Mouse (Mus musculus) forebrain, embryonic 10.5 days (tissue): ENCODE results near the gene Zfp646. TPM values are rescaled to one million over a fixed set of nuclear protein-coding genes. Genes with fewer than 3 reads are reported as not detected.

ENCODE experiments used
- DNase-seq: peaks from one replicate; pipeline ENCODE4 v3.0.0-alpha.2; 2017; ENCODE audit warnings: low spot score; ENCODE audit errors: extremely low spot score
- H3K27ac ChIP-seq: fragments of 300-500 bp; sonication (generic); 2 replicates; pipeline ENCODE4 v1.5.1; 2016; ENCODE audit warnings: mild to moderate bottlenecking
- H3K27me3 ChIP-seq: fragments of 300-500 bp; sonication (generic); 2 replicates; pipeline ENCODE4 v1.6.1; 2016; ENCODE audit warnings: mild to moderate bottlenecking; ENCODE audit not compliant: poor library complexity, severe bottlenecking
- H3K36me3 ChIP-seq: fragments of 300-500 bp; sonication (generic); replicated peaks from 2 replicates; pipeline ENCODE4 v1.6.1; 2016; ENCODE audit warnings: mild to moderate bottlenecking, moderate library complexity
- H3K4me1 ChIP-seq: fragments of 300-500 bp; sonication (generic); 2 replicates; pipeline ENCODE4 v1.6.1; 2016
- H3K4me3 ChIP-seq: fragments of 300-500 bp; sonication (generic); 2 replicates; pipeline ENCODE4 v1.5.1; 2016; ENCODE audit warnings: mild to moderate bottlenecking, moderate library complexity
- H3K9me3 ChIP-seq: fragments of 300-500 bp; sonication (generic); 2 replicates; pipeline ENCODE4 v1.6.1; 2016; ENCODE audit warnings: mild to moderate bottlenecking, moderate library complexity
- WGBS: fragments of 180-500 bp; shearing (Covaris S2); methylation state at CpG from one replicate; pipeline ENCODE4 v1.1.7; 2016; 5-methylcytosine and 5-hydroxymethylcytosine counted together
- polyA plus RNA-seq: library from polyadenylated mRNA; unstranded; fragments of >200 nt; fragmentation: Nextera tagmentation; extraction: Ambion mirVana; gene quantifications from 2 replicates; pipeline ENCODE4 v1.2.1, GENCODE M21; 2016

The Zfp646 gene
- polyA plus RNA-seq, 1 experiment from 2014 or later: 18.6 TPM

GRCm38 (mm10) chr7:127929923-127930322 is 53.9 kb downstream of the Zfp646 start, which contains the start of gene Prss8:
TSS of gene Prss8 (minus strand) at chr7:127930104.
- WGBS: 10% methylated on average over 6 of the region's 6 CpGs
- Histone ChIP-seq H3K36me3 (peaks cover 28% of the 10 kb centered on the region), H3K4me1 (peaks cover 61% of the 10 kb centered on the region), H3K9me3 (no peaks in the 10 kb centered on the region), H3K27me3 (peaks cover 32% of the 10 kb centered on the region), H3K27ac (peak within 1 kb of the TSS; percentile 62), H3K4me3 (peak within 1 kb of the TSS; percentile 42)
- no peak for DNase-seq

GRCm38 (mm10) chr7:127930636-127931035 is 54.6 kb downstream of the Zfp646 start:
- DNase-seq: no peak
- Histone ChIP-seq H3K9me3 (no peaks in the 10 kb centered on the region), H3K27me3 (peaks cover 32% of the 10 kb centered on the region), H3K4me3 (no peak overlapping the region), H3K4me1 (peaks cover 65% of the 10 kb centered on the region), H3K27ac (no peak overlapping the region), H3K36me3 (peaks cover 21% of the 10 kb centered on the region)
- WGBS: 87% methylated on average over 5 of the region's 5 CpGs

- WGBS: 29% methylated on average over 13 of the region's 13 CpGs
- H3K4me1 ChIP-seq: peaks cover 74% of the 10 kb centered on the region
- peaks cover 37% of the 10 kb centered on the region for H3K27me3 ChIP-seq
- H3K9me3 ChIP-seq: no peaks in the 10 kb centered on the region
- peak overlapping the region; percentile 68 for H3K27ac ChIP-seq
- H3K36me3 ChIP-seq: peaks cover 12% of the 10 kb centered on the region
- H3K4me3 ChIP-seq: no peak overlapping the region
- no peak for DNase-seq
Measured at GRCm38 (mm10) chr7:127931351-127932135, 55.5 kb downstream of the Zfp646 start.

- H3K27ac ChIP-seq: peak overlapping the region; percentile 68
- peaks cover 39% of the 10 kb centered on the region for H3K27me3 ChIP-seq
- peaks cover 74% of the 10 kb centered on the region for H3K4me1 ChIP-seq
Measured at GRCm38 (mm10) chr7:127932273-127933031, 56.4 kb downstream of the Zfp646 start.

DNA sequence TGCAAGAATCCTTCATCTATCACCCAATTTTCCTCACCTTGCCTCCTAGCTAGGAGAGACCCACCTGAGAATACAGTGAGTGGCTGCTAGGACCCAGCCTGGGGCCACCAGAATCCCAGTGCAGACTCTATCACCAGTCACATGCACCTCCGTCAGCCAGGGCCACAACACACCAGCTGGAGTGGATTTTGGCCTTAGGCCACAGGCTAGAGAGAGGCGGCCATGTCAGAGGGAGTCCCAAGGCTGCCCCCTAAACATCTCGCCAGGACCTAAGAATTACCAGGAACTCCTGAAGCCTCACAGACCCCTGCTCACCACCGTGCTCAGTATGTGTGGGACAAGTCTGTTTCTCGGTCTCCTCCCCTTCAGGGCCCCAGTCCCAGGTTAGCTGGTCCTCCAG is 58.1 kb downstream of the Zfp646 start:
- Histone ChIP-seq H3K9me3 (no peaks in the 10 kb centered on the region), H3K27ac (peak overlapping the region; percentile 89; the same call in 1 of the 2 replicates), H3K4me1 (peaks cover 65% of the 10 kb centered on the region), H3K4me3 (0 out of 2 replicates have a peak overlapping the region, but pooled peaks have one; percentile 93), H3K36me3 (no peaks in the 10 kb centered on the region), H3K27me3 (peaks cover 25% of the 10 kb centered on the region)
- WGBS: 85% methylated on average over 5 of the region's 5 CpGs
- no peak for DNase-seq

More at GRCm38 (mm10) chr7:127932273-127933031, 56.4 kb downstream of the Zfp646 start:
- peak; percentile 36 for DNase-seq
- WGBS: 9% methylated on average over 13 of the region's 13 CpGs
- Histone ChIP-seq H3K36me3 (peaks cover 6% of the 10 kb centered on the region; the same call in 1 of the 2 replicates), H3K9me3 (no peaks in the 10 kb centered on the region), H3K4me3 (no peak overlapping the region; the same call in 1 of the 2 replicates)

DNA sequence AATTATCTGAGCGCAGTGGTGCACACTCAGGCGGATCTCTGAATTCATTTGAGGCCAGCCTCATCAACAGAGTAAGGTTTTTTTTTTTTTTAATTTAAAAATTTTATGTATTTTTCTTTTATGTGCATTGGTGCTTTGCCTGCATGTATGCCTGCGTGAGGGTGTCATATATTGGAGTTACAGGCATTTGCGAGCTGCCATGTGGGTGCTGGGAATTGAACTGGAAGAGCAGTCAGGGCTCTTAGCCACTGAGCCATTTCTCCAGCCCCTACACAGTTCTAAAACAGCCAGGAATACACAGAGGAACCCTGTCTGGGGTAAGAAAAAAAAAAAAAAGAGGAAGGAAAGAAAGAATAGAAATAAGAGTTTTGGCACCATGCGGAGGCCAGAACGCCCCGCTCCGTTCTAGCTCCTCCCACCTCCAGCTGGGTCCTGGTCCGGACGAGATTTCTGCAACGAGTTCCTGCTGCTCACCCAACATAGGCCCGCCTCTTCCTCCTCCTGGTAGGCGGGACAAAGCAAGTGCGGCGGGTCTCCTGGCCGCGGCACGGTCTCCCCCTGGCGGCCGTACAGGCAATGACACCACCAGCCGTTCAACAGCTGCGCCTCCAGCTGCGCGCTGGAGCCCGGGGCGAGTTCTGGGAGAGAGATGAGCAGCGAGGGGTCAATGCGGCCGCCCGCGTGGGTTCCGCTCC is 59.2 kb downstream of the Zfp646 start:
- peak; percentile 95 for DNase-seq
- peaks cover 54% of the 10 kb centered on the region for H3K4me1 ChIP-seq
- H3K9me3 ChIP-seq: no peaks in the 10 kb centered on the region
- peaks cover 14% of the 10 kb centered on the region for H3K27me3 ChIP-seq
- peak overlapping the region; percentile 93 for H3K4me3 ChIP-seq
- peak overlapping the region; percentile 89 for H3K27ac ChIP-seq
- no peaks in the 10 kb centered on the region for H3K36me3 ChIP-seq
- WGBS: 7% methylated on average over 32 of the region's 32 CpGs

Other genes starting within 250 kb of the Zfp646 start
- 44.5 and 50.4 TPM in 2 replicates for gene Bcl7c, start 167.3 kb upstream of the Zfp646 start, polyA plus RNA-seq
- 5.9 and 6.0 TPM in 2 replicates for gene Ctf1, start 163.5 kb upstream of the Zfp646 start, polyA plus RNA-seq
- 0.33 and 0.39 TPM in 2 replicates for gene Ctf2, start 144.1 kb upstream of the Zfp646 start, polyA plus RNA-seq
- 7.6 and 8.2 TPM in 2 replicates for gene Fbxl19, start 131.7 kb upstream of the Zfp646 start, polyA plus RNA-seq
- 8.4 and 9.8 TPM in 2 replicates for gene Orai3, start 106.4 kb upstream of the Zfp646 start, polyA plus RNA-seq
- gene Setd1a, start 99.6 kb upstream of the Zfp646 start, polyA plus RNA-seq: 16.0 and 17.1 TPM in 2 replicates
- gene Gm49388, start 90.6 kb upstream of the Zfp646 start, polyA plus RNA-seq: not detected in 2 replicates
- gene Hsd3b7, start 75.6 kb upstream of the Zfp646 start, polyA plus RNA-seq: 5.4 and 5.8 TPM in 2 replicates
- 23.7 and 24.6 TPM in 2 replicates for gene Stx4a, start 51.9 kb upstream of the Zfp646 start, polyA plus RNA-seq
- 5.5 and 6.1 TPM in 2 replicates for gene Stx1b, start 51.7 kb upstream of the Zfp646 start, polyA plus RNA-seq
- 39.9 and 41.8 TPM in 2 replicates for gene Zfp668, start 607 bp downstream of the Zfp646 start, polyA plus RNA-seq
- 0.32 and 0.49 TPM in 2 replicates for gene Prss53, start 14.7 kb downstream of the Zfp646 start, polyA plus RNA-seq
- not detected in 2 replicates for gene Gm21974, start 19.2 kb downstream of the Zfp646 start, polyA plus RNA-seq
- 32.2 and 41.4 TPM in 2 replicates for gene Vkorc1, start 19.4 kb downstream of the Zfp646 start, polyA plus RNA-seq
- 130 and 140 TPM in 2 replicates for gene Bckdk, start 27.9 kb downstream of the Zfp646 start, polyA plus RNA-seq
- 47.4 and 49.0 TPM in 2 replicates for gene Kat8, start 36.3 kb downstream of the Zfp646 start, polyA plus RNA-seq
- gene Prss8, start 53.9 kb downstream of the Zfp646 start, polyA plus RNA-seq: 5.0 and 5.9 TPM in 2 replicates
- 11.5 and 12.5 TPM in 2 replicates for gene Prss36, start 70.5 kb downstream of the Zfp646 start, polyA plus RNA-seq
- 362 and 407 TPM in 2 replicates for gene Fus, start 91.2 kb downstream of the Zfp646 start, polyA plus RNA-seq
- 6.3 and 6.6 TPM in 2 replicates for gene Pycard, start 117.6 kb downstream of the Zfp646 start, polyA plus RNA-seq
- gene Trim72, start 127.7 kb downstream of the Zfp646 start, polyA plus RNA-seq: not detected in 2 replicates
- gene Itgam, start 186.4 kb downstream of the Zfp646 start, polyA plus RNA-seq: 0.33 and 0.40 TPM in 2 replicates
- not detected in 2 replicates for gene Gm49368, start 186.5 kb downstream of the Zfp646 start, polyA plus RNA-seq